Mouse (Mus musculus): Measurements from ENCODE around the gene Gm7168.
"Not testable (repeated sequence)": the region's sequence is repeated elsewhere in the genome, so short reads cannot be mapped to it uniquely, and the experiment has no call there.

The Gm7168 gene

GRCm38 (mm10) chr17:13993425-13993824 is 45.3 kb downstream of the Gm7168 start:
- not testable (repeated sequence) for DNase-seq (ENCODE audit: low spot score in 2 of 2)
